ENCODE assay signal across 10 mouse cellular contexts in genomic region chr10:92170856-92171255, GRCm38 (mm10).
"Had no signal": no experiment of that assay in that cellular context is flagged by ENCODE, and none has a peak within 500 bp of the region (broad histone marks: within the 10 kb centered on the region; RNA-seq: fewer than 3 reads in every experiment).

No protein-coding gene starts in this region.

- H3K36me3 ChIP-seq: limb, embryonic 13.5 days; neural tube, embryonic 13.5 days; stomach, embryonic 15.5 days had no signal

- H3K9ac ChIP-seq: limb, embryonic 13.5 days; liver, embryonic 14.5 days; neural tube, embryonic 13.5 days; stomach, embryonic 15.5 days had no signal

- H3K9me3 ChIP-seq: limb, embryonic 13.5 days; neural tube, embryonic 13.5 days; stomach, embryonic 15.5 days had no signal

- H3K4me1 ChIP-seq: stomach, embryonic 15.5 days had no signal

- H3K4me2 ChIP-seq: limb, embryonic 13.5 days; neural tube, embryonic 13.5 days; stomach, embryonic 15.5 days had no signal

- H3K27me3 ChIP-seq: limb, embryonic 13.5 days; neural tube, embryonic 13.5 days; stomach, embryonic 15.5 days had no signal

- H3K4me3 ChIP-seq: limb, embryonic 13.5 days; neural tube, embryonic 13.5 days; stomach, embryonic 15.5 days had no signal

- DNase-seq: kidney, postnatal 14 days; left cerebral cortex, postnatal 4 days; lung, adult 18-20 months; right cerebral cortex, postnatal 14 days; thymus, adult 2 months; thymus, postnatal 25 days had no signal

- H3K27ac ChIP-seq: limb, embryonic 13.5 days; liver, embryonic 14.5 days; neural tube, embryonic 13.5 days; stomach, embryonic 15.5 days had no signal
